Mouse (Mus musculus): ENCODE measurements around the gene Rassf6.

DNA sequence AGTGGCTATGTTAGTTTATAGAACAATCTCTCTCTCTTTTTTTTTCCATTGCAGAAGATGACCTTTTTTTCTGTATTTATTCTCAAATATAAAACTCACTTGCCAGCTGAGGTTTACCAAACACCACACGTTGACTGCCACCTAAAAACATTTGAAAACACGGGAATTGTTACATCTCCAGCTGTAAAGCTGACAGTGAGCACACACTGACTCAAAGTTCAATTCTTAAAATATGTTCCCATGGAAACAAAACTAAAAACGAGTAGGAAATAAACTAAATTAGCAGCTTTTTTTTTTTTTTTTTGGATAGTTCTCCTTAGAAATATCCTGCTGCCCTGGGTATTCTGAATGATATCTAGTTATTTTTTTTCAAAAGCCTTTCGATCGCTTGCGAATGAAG is 75.3 kb downstream of the Rassf6 start:
- TF ChIP-seq CHD1 (IDR thresholded peaks at IDR 0.05; ENCODE audit: low read depth, low read length) (no peak), HCFC1 (IDR thresholded peaks at IDR 0.05; ENCODE audit: low read depth, low read length) (no peak), EP300 (IDR thresholded peaks at IDR 0.05; ENCODE audit: low read length) (no peak), CTCF (conservative IDR thresholded peaks at IDR 0.05 in 1 of 2, IDR thresholded peaks at IDR 0.05 in 1 of 2; ENCODE audit: low read depth in 2 of 2, low read length in 2 of 2) (no peak), USF1 (IDR thresholded peaks at IDR 0.05; ENCODE audit: low read depth, low read length) (no peak), POLR2A (IDR thresholded peaks at IDR 0.05; ENCODE audit: low read depth, low read length) (no peak), GABPA (IDR thresholded peaks at IDR 0.05; ENCODE audit: insufficient replicate concordance, low read depth, low read length) (no peak), RAD21 (IDR thresholded peaks at IDR 0.05; ENCODE audit: low read depth, low read length) (no peak), BHLHE40 (IDR thresholded peaks at IDR 0.05; ENCODE audit: low read depth, low read length) (no peak), SIN3A (IDR thresholded peaks at IDR 0.05; ENCODE audit: low read length) (no peak), JUND (conservative IDR thresholded peaks at IDR 0.05; ENCODE audit: low read depth, low read length) (no peak), POLR2AphosphoS2 (IDR thresholded peaks at IDR 0.05; ENCODE audit: low read depth, low read length) (no peak), JUN (IDR thresholded peaks at IDR 0.05; ENCODE audit: insufficient read depth, low read depth, low read length) (no peak)

All from CH12.LX (cell line).